Mouse (Mus musculus) CD4-positive helper T cell, adult 2 months (primary cell): Measurements from ENCODE around the gene Grrp1.
A peak's percentile ranks its signal among the peaks of the same experiment; 100 is the strongest.

Experiments
- DNase-seq: peaks from one replicate; pipeline ENCODE4 v3.0.0-alpha.2; 2012; ENCODE audit warnings: low read depth, missing footprints, low spot score

Gene Grrp1

GRCm38 (mm10) chr4:134271979-134272378 is 18.1 kb upstream of the Grrp1 start:
- no peak for DNase-seq

- peak; percentile 43 for DNase-seq
Measured at GRCm38 (mm10) chr4:134269622-134270021, 15.7 kb upstream of the Grrp1 start.

DNA sequence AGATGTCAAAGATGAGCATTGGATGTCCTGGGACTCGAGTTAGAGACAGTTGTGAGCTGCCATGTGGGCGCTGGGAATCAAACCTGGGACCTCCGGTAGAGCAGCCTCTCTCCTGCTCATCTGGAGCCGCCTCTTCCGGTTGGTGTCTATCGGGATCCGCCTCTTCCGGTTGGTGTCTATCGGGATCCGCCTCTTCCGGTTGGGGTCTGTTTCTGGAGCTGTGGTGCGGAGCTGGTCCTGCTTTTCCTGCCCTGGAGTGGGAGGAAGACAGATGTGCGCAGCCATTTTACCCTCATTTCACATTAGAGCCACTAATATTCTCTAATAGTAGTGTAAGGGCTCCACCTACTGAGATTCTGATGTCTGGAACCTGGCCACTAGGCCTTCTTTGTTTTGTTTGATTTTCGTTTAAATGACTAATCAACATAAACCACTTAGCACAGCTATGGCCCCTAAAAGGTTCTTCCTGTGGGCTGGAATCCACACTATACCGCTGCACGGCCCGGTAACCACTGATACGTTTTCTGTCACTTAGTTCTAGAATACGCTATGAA is 14.3 kb upstream of the Grrp1 start:
- no peak for DNase-seq

- DNase-seq: no peak
Measured at GRCm38 (mm10) chr4:134265860-134266585, 12.1 kb upstream of the Grrp1 start.

GRCm38 (mm10) chr4:134263191-134263590 is 9.3 kb upstream of the Grrp1 start:
- peak; percentile 38 for DNase-seq

GRCm38 (mm10) chr4:134258354-134258753 is 4.4 kb upstream of the Grrp1 start:
- DNase-seq: no peak

- no peak for DNase-seq
Measured at GRCm38 (mm10) chr4:134257198-134258009, 3.5 kb upstream of the Grrp1 start.

DNA sequence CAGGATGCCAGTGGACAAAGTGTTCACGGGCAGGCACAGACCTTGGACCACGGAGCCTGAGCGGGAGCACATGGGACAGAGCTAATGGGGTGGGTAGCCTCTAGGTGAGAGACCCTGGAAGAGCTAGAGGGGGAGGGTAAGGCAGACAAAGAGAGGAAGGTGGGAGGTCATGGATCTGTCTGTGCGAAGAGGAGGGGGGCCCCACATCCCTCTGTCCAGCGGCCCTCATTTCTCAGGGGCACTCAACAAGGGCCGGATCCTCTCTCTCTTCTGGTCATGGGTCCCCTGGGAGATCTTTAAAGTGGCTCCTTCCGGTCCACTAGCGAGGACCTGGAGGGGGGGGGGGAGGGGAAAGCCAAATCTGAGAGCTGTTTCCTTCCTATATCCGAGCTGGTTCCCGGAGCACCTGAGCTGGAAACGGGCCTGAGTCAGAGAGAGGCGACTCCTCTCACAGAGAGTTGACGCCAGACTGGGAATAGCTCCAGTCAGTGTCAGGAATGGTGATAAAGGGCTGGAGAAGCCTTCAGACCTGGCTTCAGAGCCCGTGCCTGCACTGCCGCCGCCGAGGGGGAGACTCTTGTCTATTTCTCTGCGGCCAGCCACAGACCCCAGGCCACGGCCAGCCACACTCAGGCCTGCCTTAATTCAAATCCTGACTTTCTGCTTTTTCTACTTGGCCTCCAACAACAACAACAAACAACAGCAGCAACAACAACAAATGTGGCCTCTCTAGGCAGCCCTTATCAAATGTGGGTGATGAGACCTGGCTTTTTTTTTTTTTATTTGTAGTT is 2.7 kb upstream of the Grrp1 start:
- no peak for DNase-seq

DNA sequence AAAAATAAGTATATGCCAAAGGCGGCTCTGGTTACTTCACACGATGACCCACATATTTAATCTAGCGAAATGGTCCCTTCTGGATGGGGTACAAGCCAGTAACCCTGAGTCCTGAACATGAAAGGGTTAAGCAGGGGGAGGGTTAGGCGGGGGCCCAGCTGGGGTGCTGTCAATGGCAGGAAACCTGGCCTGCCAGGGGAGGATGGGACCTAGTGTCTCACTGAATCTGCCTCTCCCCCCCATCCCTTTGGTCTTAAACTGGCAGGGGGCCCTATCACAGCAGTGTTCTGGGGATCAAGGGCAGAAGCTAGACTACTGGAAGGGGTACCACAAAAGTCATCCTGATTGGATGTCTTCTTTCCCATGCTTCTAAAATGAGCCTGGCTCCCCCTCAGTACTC is 1.9 kb upstream of the Grrp1 start:
- DNase-seq: no peak

DNA sequence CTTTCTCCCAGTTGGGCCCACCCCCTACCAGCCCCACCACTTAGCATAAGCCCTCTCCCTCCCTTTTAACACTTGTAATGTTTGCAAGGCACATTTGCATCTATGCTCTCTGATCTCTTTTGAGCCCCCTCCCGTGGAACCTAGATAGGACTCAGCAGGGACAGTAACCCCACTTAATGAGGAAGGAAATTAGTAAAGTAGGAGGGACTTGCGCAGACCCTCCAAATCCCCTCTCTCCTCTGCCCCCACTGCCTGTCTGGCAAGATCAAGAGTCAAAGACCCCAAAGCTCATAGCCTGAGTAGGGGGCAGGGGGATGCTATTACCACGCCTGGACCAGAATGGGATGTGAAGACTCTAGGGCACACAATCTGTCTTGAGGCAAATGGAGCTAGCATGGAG is 929 bp upstream of the Grrp1 start:
- no peak for DNase-seq

DNA sequence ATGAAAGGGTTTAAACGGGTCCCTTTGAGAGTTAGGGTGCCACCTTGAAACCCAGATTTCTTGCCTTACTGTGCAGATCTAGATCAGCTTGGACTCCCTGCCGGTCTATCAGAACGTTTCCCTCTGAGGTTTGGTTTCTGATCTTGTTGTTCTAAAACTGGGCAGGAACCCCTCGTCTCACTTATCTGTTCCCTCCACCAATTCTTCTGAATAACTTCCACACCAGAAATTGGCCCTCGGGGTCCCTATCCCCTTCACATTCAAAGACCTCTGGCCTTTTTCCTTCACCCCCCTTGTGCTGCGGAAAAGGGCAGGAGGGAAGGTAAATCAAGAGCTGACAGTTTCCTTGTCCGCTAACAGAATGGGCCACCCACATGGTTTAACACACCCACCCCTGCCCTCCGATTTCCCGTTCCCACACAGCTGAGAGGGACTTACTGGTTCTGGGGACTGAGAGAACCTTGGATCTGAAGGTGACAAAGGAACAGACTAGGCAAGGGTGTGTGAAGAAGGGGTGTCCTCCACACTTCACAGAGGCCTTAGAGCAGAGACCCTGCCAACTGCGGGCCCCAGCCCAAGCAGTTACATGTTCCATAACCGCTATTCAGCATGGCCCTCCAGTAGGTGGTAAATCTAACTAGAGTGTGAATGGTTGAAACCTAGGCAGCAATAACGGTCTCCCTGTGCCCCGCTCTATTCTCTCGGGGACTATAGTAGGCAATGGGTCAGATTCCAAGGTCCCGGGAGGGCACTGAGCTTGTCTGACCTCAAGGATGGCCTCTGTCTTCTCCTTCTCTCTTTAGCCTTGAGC is 790 bp downstream of the Grrp1 start:
- DNase-seq: no peak

DNA sequence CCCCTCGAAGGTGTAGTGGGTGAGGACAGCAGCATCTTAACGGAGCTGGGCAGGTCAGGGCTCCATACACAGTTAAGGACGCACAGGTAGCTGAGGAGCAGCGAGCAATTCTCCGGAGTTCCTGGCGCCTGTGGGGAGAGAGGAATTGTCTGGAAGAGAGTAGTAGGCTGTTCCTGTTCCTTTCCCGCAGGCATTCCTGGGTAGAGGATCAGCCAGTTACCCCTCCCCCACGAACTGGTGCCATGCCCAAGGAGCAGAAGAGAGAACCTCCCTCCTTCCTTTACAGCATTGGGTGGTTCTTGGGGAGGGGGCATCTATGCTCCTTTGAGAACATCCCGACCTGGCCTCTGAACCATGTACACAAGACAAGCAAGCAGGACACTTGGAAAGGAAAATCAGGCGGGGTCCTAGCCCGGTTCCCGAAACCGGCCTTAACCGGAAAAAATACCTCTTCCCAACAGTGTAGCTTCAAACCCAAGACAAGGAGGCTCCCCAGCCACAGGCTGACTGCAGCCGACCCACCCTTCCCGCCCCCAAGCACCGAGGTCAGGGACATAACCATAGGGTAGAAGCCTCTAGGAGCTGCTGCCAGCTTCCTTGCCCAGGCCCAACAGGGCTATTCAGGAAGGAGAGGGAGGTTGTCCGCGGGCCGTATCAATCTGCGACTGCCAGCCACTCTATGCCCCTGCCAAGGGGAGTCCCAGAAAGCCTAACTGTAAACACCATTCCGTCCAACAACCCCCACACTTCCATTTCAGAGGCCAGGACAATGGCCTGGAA is 1.6 kb downstream of the Grrp1 start:
- DNase-seq: no peak

GRCm38 (mm10) chr4:134251241-134252130 is 2.4 kb downstream of the Grrp1 start:
- peak; percentile 51 for DNase-seq

DNA sequence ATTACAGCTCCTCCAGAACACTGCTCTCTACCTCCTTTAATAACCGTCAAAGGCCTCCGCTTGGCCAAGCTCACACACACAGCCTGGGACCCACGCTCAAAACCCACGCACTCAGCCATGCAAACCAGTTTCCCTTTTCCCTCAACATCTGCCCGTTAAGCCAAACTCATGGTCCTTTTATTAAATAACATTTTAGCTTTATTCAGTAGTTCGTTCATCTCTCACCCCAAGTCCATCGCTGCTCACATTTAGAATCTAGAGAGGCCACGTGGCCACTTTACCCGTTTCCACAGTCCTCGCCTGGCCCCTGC is 3.0 kb downstream of the Grrp1 start:
- DNase-seq: no peak

- DNase-seq: no peak
Measured at GRCm38 (mm10) chr4:134250116-134250929, 3.6 kb downstream of the Grrp1 start.

GRCm38 (mm10) chr4:134249651-134250050 is 4.3 kb downstream of the Grrp1 start:
- peak; percentile 70 for DNase-seq

DNA sequence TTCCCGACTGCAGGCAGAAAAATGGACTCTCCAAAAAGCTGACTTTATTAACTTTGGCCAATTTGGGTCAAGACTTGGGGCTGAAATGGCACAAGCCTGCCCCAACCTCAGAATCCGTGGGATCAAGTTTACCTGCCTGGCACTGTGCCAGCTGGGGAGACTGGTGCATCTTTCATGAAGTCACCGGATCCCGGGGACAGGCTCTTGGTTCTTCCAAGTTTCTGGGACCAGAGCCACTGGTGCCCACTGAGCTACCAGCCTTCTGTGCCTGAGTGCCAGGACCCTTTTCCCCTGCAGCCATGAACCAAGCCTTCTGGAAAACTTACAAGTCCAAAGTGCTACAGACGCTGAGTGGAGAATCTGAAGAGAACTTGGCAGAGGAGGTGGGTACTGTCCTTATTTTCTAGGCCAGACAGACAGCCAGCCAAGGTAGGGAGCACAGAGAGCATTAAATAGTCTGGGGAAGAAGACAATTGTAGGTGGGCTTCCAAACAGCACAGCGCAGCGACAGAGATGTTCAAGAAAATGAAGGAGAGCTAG is 7.1 kb downstream of the Grrp1 start, which contains the start of gene Gm30191:
Gene Gm30191 (plus strand): TSS at position 217 of the 540 bp plus-strand sequence.
- DNase-seq: no peak

GRCm38 (mm10) chr4:134246256-134246655 is 7.7 kb downstream of the Grrp1 start:
- no peak for DNase-seq
